4 mouse cellular contexts compared by ENCODE assay signal in the genomic region with DNA sequence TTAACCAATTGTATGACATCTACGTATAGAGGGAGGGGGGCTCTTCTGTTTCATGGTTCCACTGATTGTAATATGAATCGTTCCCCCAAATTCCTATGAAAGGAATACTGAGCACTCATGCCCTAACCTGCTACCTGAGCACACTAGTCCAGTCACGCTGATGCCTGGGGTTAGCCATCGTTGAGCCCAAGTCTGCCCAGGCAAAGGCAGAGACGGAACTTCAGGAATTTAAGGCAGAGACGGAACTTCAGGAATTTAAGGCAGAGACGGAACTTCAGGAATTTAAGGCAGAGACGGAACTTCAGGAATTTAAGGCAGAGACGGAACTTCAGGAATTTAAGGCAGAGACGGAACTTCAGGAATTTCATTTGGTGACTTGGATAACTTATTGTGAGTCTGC.
DNase-seq lines count a peak whose midpoint lies in the region; ATAC-seq and TF ChIP-seq lines count a peak whose summit lies in the region.
"Not testable (repeated sequence)": the region's sequence is repeated elsewhere in the genome, so short reads cannot be mapped to it uniquely, and the experiment has no call there.

No protein-coding gene starts in this region.

- H3K9ac ChIP-seq in lung, embryonic 14.5 days; lung, postnatal 0 days (replicated peaks; ENCODE audit: low read depth): not testable (repeated sequence)

- ATAC-seq in lung, embryonic 14.5 days (ENCODE audit: insufficient read depth): 0 out of 2 replicates have a peak, but pooled peaks have one; percentile 28
- not testable (repeated sequence) for ATAC-seq in lung, postnatal 0 days

- not testable (repeated sequence) for H3K4me3 ChIP-seq in lung, embryonic 14.5 days (ENCODE audit: low read depth, low read length); lung, postnatal 0 days (ENCODE audit: low read depth, low read length)

- H3K4me1 ChIP-seq in lung, embryonic 14.5 days (ENCODE audit: insufficient read depth); lung, postnatal 0 days (ENCODE audit: insufficient read depth, low read depth, low read length): not testable (repeated sequence)

- TF ChIP-seq EP300 in lung, postnatal 0 days (IDR thresholded peaks at IDR 0.05): peak; percentile 76

- not testable (repeated sequence) for H3K4me2 ChIP-seq in lung, embryonic 14.5 days; lung, postnatal 0 days (replicated peaks; ENCODE audit: low read depth, low read length)

- DNase-seq in R1 (ENCODE audit: low read depth, low spot score) (peak; percentile 79), ZHBTc4 (ENCODE audit: low read depth, low spot score) (peak; percentile 62)
- DNase-seq in lung, embryonic 14.5 days; lung, postnatal 0 days (ENCODE audit: low spot score): not testable (repeated sequence)

- not testable (repeated sequence) for H3K27ac ChIP-seq in lung, embryonic 14.5 days (ENCODE audit: low read depth); lung, postnatal 0 days (ENCODE audit: low read length)

- TF ChIP-seq CTCF in lung, embryonic 14.5 days (IDR thresholded peaks at IDR 0.05; ENCODE audit: low read depth); lung, postnatal 0 days (IDR thresholded peaks at IDR 0.05): not testable (repeated sequence)

- not testable (repeated sequence) for H3K27me3 ChIP-seq in lung, embryonic 14.5 days (ENCODE audit: insufficient read depth, low read length); lung, postnatal 0 days (replicated peaks; ENCODE audit: insufficient read depth, low read length)

- not testable (repeated sequence) for H3K36me3 ChIP-seq in lung, embryonic 14.5 days (ENCODE audit: insufficient read depth); lung, postnatal 0 days (ENCODE audit: insufficient read depth, low read length)

- H3K9me3 ChIP-seq in lung, embryonic 14.5 days (ENCODE audit: low read depth, low read length); lung, postnatal 0 days (ENCODE audit: low read length): not testable (repeated sequence)

- 57% methylated on average over 10 of the region's 10 CpGs for WGBS in lung, embryonic 14.5 days
- 48% methylated on average over 10 of the region's 10 CpGs for WGBS in lung, postnatal 0 days
